Mouse (Mus musculus) liver, embryonic 14.5 days (tissue): Measurements from ENCODE around the gene Gm14190.

Experiments used
- CTCF ChIP-seq: IDR thresholded peaks from 2 replicates; pipeline ENCODE4 v1.5.1; 2016; ENCODE audit warnings: antibody characterized with exemption, low read depth, control low read depth
- EP300 ChIP-seq: IDR thresholded peaks from 2 replicates; pipeline ENCODE4 v1.6.1; 2016; ENCODE audit warnings: antibody characterized with exemption, low read depth

- TF ChIP-seq CTCF (no peak), EP300 (no peak)
These were observed 28.2 kb upstream of the Gm14190 start for GRCm38 (mm10) chr11:99718759-99719158.
